Mouse (Mus musculus) stomach, postnatal 0 days (tissue): ENCODE results near the gene Lgals12. TPM values are rescaled to one million over a fixed set of nuclear protein-coding genes. Genes with fewer than 3 reads are reported as not detected.
A peak's percentile ranks its signal among the peaks of the same experiment; 100 is the strongest.

Experiments
- ATAC-seq: fragments of 200-750 bp; cut with Nextera tagmentation; 2 replicates; pipeline ENCODE4 v1.8.0; 2017; ENCODE audit not compliant: low FRiP score, low TSS enrichment
- DNase-seq: peaks from one replicate; pipeline ENCODE4 v3.0.0-alpha.2; 2016; ENCODE audit warnings: low spot score
- H3K27ac ChIP-seq: fragments of 300-500 bp; sonication (generic); replicated peaks from 2 replicates; pipeline ENCODE4 v1.5.1; 2014; ENCODE audit warnings: mild to moderate bottlenecking, control low read depth
- H3K27me3 ChIP-seq: fragments of 300-500 bp; sonication (generic); 2 replicates; pipeline ENCODE4 v1.6.1; 2014; ENCODE audit warnings: low read length; ENCODE audit not compliant: control insufficient read depth, insufficient read depth
- H3K36me3 ChIP-seq: fragments of 300-500 bp; sonication (generic); 2 replicates; pipeline ENCODE4 v1.6.1; 2014; ENCODE audit warnings: low read length, mixed read lengths; ENCODE audit not compliant: control insufficient read depth, insufficient read depth
- H3K4me1 ChIP-seq: fragments of 300-500 bp; sonication (generic); replicated peaks from 2 replicates; pipeline ENCODE4 v1.6.1; 2014; ENCODE audit warnings: antibody characterized with exemption; ENCODE audit not compliant: control insufficient read depth, insufficient read depth
- H3K4me2 ChIP-seq: fragments of 300-500 bp; sonication (generic); replicated peaks from 2 replicates; pipeline ENCODE4 v1.6.1; 2014; ENCODE audit warnings: low read depth, mild to moderate bottlenecking, control low read depth, moderate library complexity
- H3K4me3 ChIP-seq: fragments of 300-500 bp; sonication (generic); 2 replicates; pipeline ENCODE4 v1.5.1; 2014; ENCODE audit warnings: low read depth, low read length, control low read depth
- H3K9ac ChIP-seq: fragments of 300-500 bp; sonication (generic); 2 replicates; pipeline ENCODE4 v1.6.1; 2014; ENCODE audit warnings: mild to moderate bottlenecking, low read length, control low read depth, mixed read lengths
- H3K9me3 ChIP-seq: fragments of 300-500 bp; sonication (generic); 2 replicates; pipeline ENCODE4 v1.6.1; 2016; ENCODE audit warnings: low read length; ENCODE audit not compliant: control insufficient read depth
- CTCF ChIP-seq: IDR thresholded peaks from 2 replicates; pipeline ENCODE4 v1.5.1; 2016; ENCODE audit warnings: antibody characterized with exemption, low read depth, mild to moderate bottlenecking, moderate library complexity
- EP300 ChIP-seq: optimal IDR thresholded peaks from 2 replicates; pipeline ENCODE3; 2016; ENCODE audit warnings: antibody characterized with exemption
- WGBS: fragments of 180-500 bp; shearing (Covaris S2); extraction: QIAGEN DNeasy Blood & Tissue Kit; methylation state at CpG from one replicate; pipeline ENCODE4 v1.1.7; 2014; 5-methylcytosine and 5-hydroxymethylcytosine counted together
- polyA plus RNA-seq: library from polyadenylated mRNA; unstranded; fragments of >200 nt; fragmentation: Nextera tagmentation; extraction: Ambion mirVana; gene quantifications from 2 replicates; pipeline ENCODE4 v1.2.1, GENCODE M21; 2015

The Lgals12 gene
- polyA plus RNA-seq, 1 experiment from 2014 or later = 2.3 TPM

- ATAC-seq (no peak), DNase-seq (no peak)
- WGBS = 34% methylated on average over 3 of the region's 3 CpGs
- no peaks in the 10 kb centered on the region for H3K9me3 ChIP-seq
- no peak overlapping the region for H3K9ac ChIP-seq
- no peak overlapping the region for H3K4me2 ChIP-seq
- no peak overlapping the region for H3K27ac ChIP-seq
- H3K4me1 ChIP-seq = no peaks in the 10 kb centered on the region
- TF ChIP-seq CTCF (no peak), EP300 (no peak)
- no peaks in the 10 kb centered on the region for H3K36me3 ChIP-seq
- H3K27me3 ChIP-seq = no peaks in the 10 kb centered on the region
- no peak overlapping the region for H3K4me3 ChIP-seq
Observed at GRCm38 (mm10) chr19:7592018-7592417, 15.0 kb downstream of the Lgals12 start.

GRCm38 (mm10) chr19:7590795-7591194, 16.2 kb downstream of the Lgals12 start:
- Histone ChIP-seq H3K9me3 (no peaks in the 10 kb centered on the region), H3K4me2 (no peak overlapping the region), H3K27me3 (no peaks in the 10 kb centered on the region), H3K9ac (no peak overlapping the region), H3K27ac (no peak overlapping the region), H3K4me1 (no peaks in the 10 kb centered on the region), H3K4me3 (no peak overlapping the region), H3K36me3 (no peaks in the 10 kb centered on the region)
- DNase-seq (no peak), ATAC-seq (no peak)
- TF ChIP-seq EP300 (no peak), CTCF (no peak)

- 79% methylated on average over 6 of the region's 6 CpGs for WGBS
- H3K4me1 ChIP-seq = no peaks in the 10 kb centered on the region
- no peak for TF ChIP-seq EP300
- TF ChIP-seq CTCF = no peak
Observed at GRCm38 (mm10) chr19:7585764-7586163, 21.2 kb downstream of the Lgals12 start.

GRCm38 (mm10) chr19:7585279-7585678, 21.7 kb downstream of the Lgals12 start:
- H3K4me1 ChIP-seq = no peaks in the 10 kb centered on the region
- no peak overlapping the region for H3K27ac ChIP-seq
- H3K9ac ChIP-seq = no peak overlapping the region
- ATAC-seq = no peak
- H3K4me3 ChIP-seq = no peak overlapping the region
- no peak overlapping the region for H3K4me2 ChIP-seq
- H3K27me3 ChIP-seq = no peaks in the 10 kb centered on the region
- no peaks in the 10 kb centered on the region for H3K9me3 ChIP-seq
- TF ChIP-seq CTCF (no peak), EP300 (no peak)
- H3K36me3 ChIP-seq = no peaks in the 10 kb centered on the region
- 91% methylated on average over 8 of the region's 8 CpGs for WGBS
- DNase-seq = no peak

More at GRCm38 (mm10) chr19:7585764-7586163, 21.2 kb downstream of the Lgals12 start:
- Histone ChIP-seq H3K27me3 (no peaks in the 10 kb centered on the region), H3K27ac (no peak overlapping the region), H3K9me3 (no peaks in the 10 kb centered on the region), H3K4me3 (no peak overlapping the region), H3K36me3 (no peaks in the 10 kb centered on the region), H3K4me2 (no peak overlapping the region), H3K9ac (no peak overlapping the region)
- no peak for DNase-seq
- no peak for ATAC-seq

- TF ChIP-seq CTCF (no peak), EP300 (no peak)
- H3K4me3 ChIP-seq = no peak overlapping the region
- WGBS = 52% methylated on average over 3 of the region's 3 CpGs
- H3K9ac ChIP-seq = no peak overlapping the region
- no peaks in the 10 kb centered on the region for H3K4me1 ChIP-seq
- no peak for ATAC-seq
- H3K36me3 ChIP-seq = no peaks in the 10 kb centered on the region
- 0 out of 2 replicates have a peak overlapping the region, but pooled peaks have one; percentile 14 for H3K27ac ChIP-seq
- H3K4me2 ChIP-seq = 0 out of 2 replicates have a peak overlapping the region, but pooled peaks have one; percentile 12
- DNase-seq = no peak
- no peaks in the 10 kb centered on the region for H3K9me3 ChIP-seq
- no peaks in the 10 kb centered on the region for H3K27me3 ChIP-seq
Observed at GRCm38 (mm10) chr19:7583599-7583998, 23.4 kb downstream of the Lgals12 start.

GRCm38 (mm10) chr19:7583101-7583500, 23.9 kb downstream of the Lgals12 start:
- Histone ChIP-seq H3K27me3 (no peaks in the 10 kb centered on the region), H3K4me1 (no peaks in the 10 kb centered on the region), H3K4me3 (no peak overlapping the region), H3K36me3 (no peaks in the 10 kb centered on the region), H3K4me2 (0 out of 2 replicates have a peak overlapping the region, but pooled peaks have one; percentile 12), H3K9ac (no peak overlapping the region), H3K9me3 (no peaks in the 10 kb centered on the region), H3K27ac (peak overlapping the region; percentile 45; the same call in 1 of the 2 replicates)
- TF ChIP-seq EP300 = no peak
- TF ChIP-seq CTCF = no peak
- DNase-seq (peak; percentile 37), ATAC-seq (no peak)
- WGBS = 47% methylated on average over 7 of the region's 7 CpGs
